Mouse (Mus musculus): ENCODE measurements around the gene Gemin2.

Gemin2 gene

DNA sequence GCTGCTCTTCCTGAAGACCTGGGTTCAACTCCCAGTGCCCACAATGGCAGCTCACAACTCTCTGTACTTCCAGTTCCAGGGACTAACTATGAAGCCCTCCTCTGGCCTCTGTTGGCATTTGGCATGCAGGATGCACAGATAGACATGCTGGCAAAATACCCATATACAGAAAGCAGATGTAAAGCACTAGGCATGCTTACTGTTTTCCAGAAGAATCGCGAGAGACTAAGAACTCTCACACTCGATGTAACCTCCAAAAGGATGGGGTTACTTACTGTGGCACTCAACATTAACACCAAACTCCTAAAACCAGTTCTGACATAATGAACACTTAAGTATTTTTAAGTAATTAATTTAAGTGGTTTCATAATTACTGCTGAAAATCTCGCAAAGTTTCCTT, 47.1 kb downstream of the Gemin2 start:
- DNase-seq: no peak

DNA sequence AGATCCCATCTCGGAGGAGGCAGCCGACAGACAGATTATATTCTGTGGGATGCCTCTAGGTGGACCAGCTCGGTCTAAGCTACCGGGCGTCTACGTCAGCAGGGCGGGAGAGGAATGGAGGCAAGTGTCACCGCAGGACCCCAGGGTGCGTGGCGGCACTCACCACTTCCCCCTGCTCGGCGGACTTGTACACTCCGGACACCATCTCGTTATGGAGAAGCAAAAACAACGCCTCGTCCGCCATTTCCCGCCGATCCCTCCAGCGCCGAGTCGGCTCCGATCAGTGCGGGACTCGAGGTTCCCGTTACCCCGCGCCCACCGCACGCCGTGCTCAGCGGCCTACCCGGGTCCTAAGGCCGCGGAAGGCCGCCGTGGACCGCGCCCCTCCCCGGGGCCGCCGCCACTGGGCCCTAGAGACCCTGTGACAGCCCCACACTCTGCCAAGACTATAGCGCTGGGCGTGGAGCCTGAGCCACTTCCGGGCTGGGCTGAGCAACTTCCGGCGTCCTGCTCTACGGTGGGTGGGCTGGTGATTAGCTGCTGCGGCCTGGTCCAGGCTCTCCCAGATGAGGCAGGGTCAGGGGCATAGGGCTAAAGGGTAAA, 47.9 kb downstream of the Gemin2 start, which contains the start of gene Trappc6b:
TSS of gene Trappc6b (minus strand) at position 480 of the 603 bp plus-strand sequence.
- DNase-seq: peak; percentile 89

DNA sequence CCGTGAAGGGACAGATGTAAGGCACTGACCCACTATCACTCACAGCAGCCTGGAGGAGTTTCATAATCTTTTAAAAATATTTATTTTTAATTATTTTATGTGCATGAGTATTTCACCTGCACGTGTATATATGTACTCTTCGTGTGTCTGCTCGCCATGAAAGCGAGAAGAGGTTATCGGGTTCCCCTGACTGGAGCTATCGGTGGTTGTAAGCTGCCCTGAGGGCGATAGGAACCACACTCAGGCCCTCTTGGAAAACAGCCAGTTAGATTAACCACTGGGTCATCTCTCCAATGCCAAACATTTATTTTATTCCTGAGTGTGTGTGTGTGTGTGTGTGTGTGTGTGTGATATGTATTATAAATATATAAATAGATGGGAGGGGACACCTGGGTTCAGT, 51.6 kb downstream of the Gemin2 start:
- DNase-seq: no peak

DNA sequence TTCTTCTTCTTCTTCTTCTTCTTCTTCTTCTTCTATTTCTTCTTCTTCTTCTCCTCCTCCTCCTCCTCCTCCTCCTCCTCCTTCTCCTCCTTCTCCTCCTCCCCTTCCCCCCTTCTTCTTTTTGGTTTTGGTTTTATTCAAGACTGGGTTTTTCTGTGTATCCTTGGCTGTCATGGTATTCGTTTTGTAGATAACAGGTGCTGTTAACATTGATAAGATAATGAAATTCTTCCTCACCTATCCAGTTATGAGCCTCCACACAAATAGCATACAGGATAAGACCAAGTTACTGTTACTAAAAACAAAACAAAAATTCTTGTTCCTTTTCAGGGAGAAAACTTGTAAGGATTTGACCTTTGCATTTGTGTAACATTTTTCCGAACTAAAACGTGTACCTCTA, 52.6 kb downstream of the Gemin2 start:
- no peak for DNase-seq

DNA sequence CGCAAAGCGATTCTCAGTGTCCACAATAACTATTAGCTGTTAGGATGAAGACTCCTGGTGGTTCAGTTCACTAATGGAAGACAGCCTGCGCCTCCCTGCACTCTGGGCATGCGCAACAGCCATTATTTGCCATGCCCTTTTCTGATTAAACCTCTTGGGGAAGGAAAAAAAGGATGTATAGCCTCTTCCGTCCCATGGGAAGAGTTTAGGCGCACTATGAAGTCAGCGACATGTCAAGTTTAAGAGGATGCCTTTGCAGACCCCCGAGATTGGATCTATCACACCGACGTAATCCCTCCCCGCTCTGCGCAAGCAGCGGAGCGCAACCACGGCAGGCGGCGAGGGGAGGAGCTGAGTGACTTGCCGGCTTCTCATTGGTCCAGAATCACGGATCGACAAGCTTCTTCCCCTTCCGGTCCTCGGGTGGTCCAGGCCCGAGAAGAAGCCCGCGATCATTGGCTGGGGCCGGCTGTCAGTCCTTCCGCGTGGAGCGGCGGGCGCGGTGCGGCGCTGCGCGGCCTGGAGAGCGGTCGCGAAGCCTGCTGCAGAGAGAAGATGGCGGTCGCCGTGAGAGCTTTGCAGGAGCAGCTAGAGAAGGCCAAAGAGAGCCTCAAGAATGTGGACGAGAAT, 53.4 kb downstream of the Gemin2 start, which contains the start of gene Pnn:
TSS of gene Pnn (plus strand) at position 437 of the 630 bp plus-strand sequence.
- DNase-seq: peak; percentile 98

DNA sequence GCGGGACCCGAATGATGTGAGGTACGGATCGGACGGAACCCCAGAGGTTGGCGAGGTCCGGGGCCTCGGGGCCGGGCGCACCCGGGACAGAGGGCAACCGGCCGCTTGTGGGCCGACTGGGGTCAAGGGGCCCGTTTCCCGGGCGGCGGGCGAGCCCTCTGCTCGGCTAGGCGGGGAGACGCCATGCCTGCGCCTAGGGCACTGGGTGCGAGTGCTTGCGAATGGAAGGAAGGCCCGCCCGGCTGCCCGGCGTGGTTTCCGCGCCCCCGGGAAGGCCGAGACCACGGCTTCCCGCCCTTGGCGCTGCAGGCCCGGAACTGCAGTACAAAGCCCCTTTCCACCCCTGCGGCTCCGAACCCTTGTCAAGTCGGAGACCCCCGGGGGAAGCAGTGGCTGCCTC, 53.9 kb downstream of the Gemin2 start:
- no peak for DNase-seq

DNA sequence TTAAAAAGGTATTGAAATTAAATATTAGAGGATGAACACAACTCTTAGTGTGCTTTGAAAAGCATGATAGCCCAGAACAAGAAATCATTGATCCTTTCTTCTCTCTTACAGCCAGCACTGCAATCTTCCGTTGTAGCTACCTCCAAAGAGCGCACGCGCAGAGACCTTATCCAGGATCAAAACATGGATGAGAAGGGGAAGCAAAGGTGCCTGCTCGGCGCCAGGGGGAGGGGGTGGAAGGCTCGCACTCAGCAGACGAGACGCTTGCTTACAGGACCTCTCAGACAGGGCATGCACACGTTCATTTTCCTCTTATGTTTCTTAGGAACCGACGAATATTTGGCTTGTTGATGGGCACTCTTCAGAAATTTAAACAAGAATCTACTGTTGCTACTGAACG, 55.6 kb downstream of the Gemin2 start:
- no peak for DNase-seq

DNA sequence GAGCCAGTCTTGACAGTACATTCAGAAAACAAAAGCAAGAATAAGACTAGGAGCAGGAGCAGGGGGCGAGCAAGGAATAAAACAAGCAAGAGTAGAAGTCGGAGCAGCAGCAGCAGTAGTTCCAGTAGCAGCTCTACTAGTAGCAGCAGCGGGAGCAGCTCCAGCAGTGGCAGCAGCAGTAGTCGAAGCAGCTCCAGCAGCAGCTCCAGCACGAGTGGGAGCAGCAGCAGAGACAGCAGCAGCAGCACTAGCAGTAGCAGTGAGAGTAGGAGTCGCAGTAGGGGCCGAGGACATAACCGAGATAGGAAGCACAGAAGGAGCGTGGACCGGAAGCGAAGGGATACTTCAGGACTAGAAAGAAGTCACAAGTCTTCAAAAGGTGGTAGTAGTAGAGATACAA, 59.1 kb downstream of the Gemin2 start:
- no peak for DNase-seq

DNA sequence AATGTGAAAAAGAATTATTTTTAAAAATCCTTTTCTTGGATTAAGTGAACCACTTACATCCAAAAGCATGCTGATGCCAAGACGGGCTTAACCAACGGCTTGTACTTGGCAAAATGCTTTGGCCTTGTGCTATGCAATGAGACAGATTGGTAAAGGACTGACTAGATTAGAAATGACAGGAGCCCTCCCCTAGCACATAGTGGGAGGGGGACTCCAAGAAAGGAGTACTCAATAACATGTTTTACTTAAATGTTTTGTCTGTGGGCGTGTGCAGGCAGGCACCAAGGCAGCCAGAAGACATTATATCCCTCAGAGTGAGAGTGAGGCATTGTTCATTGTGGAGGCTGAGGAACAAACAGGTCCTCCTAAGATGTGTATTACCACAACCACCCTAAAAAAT, 60.9 kb downstream of the Gemin2 start:
- DNase-seq: no peak

DNA sequence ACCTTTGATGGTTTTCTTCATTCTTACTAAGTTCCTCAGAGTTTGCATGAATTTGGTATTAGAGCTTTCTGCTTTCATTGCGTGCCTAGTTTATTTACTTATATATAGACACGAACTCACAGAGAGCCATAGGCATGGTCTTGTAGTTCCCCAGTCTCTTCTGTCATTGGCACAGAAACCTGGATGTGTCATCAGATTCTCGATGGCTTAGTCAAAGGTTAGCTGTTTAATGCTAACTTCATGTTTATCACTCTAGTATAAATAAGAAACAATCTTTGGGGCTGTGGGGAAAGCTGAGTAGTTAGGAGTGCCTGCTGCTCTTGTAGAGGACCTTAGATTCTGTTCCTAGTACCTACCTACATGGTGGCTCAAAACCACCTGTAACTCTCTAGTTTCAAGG, 63.8 kb downstream of the Gemin2 start:
- no peak for DNase-seq

DNA sequence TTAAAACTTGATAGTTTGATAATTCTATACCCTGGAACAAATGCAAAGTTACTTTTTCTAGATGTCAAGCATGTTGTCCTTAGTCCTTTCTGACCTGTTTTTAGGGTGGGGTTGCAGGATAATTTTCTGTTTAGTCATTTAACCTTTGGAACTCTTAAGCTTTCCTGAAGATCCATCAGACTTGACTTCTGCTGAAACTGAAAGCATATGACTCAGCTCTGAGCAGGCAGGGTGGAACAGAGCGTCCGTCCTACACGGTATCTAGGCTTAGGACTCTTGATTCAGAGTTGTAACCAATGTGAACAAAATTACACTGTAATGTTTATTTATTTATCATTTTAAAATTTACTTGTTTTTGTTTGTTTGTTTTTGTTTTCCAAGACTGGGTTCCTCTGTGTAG, 64.7 kb downstream of the Gemin2 start:
- no peak for DNase-seq
